Mouse (Mus musculus): ENCODE results near the gene Dnajc12. TPM values are rescaled to one million over a fixed set of nuclear protein-coding genes. Genes with fewer than 3 reads are reported as not detected.
"Not testable (repeated sequence)": the region's sequence is repeated elsewhere in the genome, so short reads cannot be mapped to it uniquely, and the experiment has no call there.

Dnajc12 gene
- polyA plus RNA-seq, 1 experiment, result 0.14 TPM

DNA sequence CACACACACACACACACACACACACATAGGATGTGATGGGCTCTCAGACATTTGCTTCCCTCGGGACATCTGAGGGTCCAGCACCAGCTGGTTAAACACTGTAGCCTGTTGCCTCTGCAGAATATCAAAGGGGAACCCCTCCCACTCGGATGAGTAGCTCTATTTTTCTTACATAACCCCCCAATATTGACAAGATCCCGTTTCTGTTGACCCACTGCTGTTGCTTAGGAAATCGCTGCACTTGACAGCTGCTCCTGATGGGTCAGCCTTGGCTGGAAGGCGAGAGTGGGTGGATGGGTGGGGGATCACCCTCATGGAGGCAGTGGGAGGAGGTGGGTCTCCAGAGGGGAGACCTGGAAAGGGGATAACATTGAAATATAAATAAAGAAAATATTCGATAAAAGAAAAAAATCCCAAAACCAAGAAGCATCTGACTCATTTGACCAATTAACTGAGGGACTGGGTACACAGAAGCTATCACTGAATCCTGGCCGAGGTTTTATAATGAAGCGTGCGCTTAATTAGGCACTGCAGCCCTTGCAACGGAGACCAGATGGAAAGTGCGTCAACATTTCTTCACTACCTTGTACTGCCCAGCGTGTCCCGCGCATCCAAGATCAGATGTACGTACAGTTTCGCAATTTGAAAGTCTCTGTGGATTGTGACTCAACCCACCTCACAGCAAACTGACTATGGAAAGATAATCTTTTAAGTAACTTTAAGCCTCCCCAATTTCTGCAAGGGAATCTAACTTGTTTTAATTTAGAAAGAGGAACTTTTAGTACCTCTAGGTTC, 28.1 kb downstream of the Dnajc12 start:
- Histone ChIP-seq H3K27me3 (ENCODE audit: control insufficient read depth) (no peaks in the 10 kb centered on the region), H3K4me1 (ENCODE audit: control insufficient read depth) (peaks cover 6% of the 10 kb centered on the region), H3K4me3 (replicated peaks) (no peak overlapping the region), H3K9me3 (ENCODE audit: control insufficient read depth, low read length) (no peaks in the 10 kb centered on the region), H3K36me3 (ENCODE audit: control insufficient read depth) (no peaks in the 10 kb centered on the region; the same call in 1 of the 2 replicates)
- no peak for TF ChIP-seq TAL1 (IDR thresholded peaks at IDR 0.05; ENCODE audit: low read length)
- TF ChIP-seq GATA1 (IDR thresholded peaks at IDR 0.05; ENCODE audit: low read length), result no peak

DNA sequence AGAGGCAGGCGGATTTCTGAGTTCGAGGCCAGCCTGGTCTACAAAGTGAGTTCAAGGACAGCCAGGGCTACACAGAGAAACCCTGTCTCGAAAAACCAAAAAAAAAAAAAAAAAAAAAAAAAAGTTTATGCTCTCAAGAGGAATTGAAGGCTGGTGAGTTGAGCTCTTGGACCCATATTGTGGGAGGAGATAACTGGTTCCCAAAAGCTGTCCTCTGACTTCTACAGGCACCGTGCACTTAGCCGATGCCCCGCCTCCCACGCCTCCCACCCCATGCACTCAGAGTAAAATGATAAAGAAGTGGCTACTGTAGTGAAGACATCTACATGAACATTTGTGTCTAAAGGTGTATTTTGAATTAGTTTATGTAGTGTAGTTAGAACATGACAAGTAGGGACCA, 29.4 kb downstream of the Dnajc12 start:
- not testable (repeated sequence) for H3K36me3 ChIP-seq (ENCODE audit: control insufficient read depth); H3K4me3 ChIP-seq (replicated peaks); H3K9me3 ChIP-seq (ENCODE audit: control insufficient read depth, low read length); H3K4me1 ChIP-seq (ENCODE audit: control insufficient read depth)
- H3K27me3 ChIP-seq (ENCODE audit: control insufficient read depth), result peaks cover 11% of the 10 kb centered on the region

DNA sequence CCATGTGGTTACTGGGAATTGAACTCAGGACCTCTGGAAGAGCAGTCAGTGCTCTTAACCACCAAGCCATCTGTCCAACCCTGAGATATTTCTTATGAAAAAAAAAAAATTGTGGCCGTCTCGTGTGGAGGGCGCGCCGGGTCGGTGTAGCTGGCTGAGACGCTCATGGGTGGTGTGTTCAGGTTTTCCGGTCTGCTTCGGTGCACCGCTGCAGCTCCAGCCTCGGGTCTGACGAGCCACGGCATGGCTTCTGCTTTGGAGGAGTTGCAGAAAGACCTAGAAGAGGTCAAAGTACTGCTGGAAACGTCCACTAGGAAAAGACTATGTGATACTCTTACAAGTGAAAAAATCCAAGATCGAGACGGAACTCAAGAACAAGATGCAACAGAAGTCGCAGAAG, 30.5 kb downstream of the Dnajc12 start:
- no peaks in the 10 kb centered on the region for H3K36me3 ChIP-seq (ENCODE audit: control insufficient read depth)
- no peak overlapping the region for H3K4me3 ChIP-seq (replicated peaks)
- H3K27me3 ChIP-seq (ENCODE audit: control insufficient read depth), result peaks cover 18% of the 10 kb centered on the region
- TF ChIP-seq GATA1 (IDR thresholded peaks at IDR 0.05; ENCODE audit: low read length) (no peak), TAL1 (IDR thresholded peaks at IDR 0.05; ENCODE audit: low read length) (no peak)
- peaks cover 6% of the 10 kb centered on the region for H3K4me1 ChIP-seq (ENCODE audit: control insufficient read depth)
- no peaks in the 10 kb centered on the region for H3K9me3 ChIP-seq (ENCODE audit: control insufficient read depth, low read length)

DNA sequence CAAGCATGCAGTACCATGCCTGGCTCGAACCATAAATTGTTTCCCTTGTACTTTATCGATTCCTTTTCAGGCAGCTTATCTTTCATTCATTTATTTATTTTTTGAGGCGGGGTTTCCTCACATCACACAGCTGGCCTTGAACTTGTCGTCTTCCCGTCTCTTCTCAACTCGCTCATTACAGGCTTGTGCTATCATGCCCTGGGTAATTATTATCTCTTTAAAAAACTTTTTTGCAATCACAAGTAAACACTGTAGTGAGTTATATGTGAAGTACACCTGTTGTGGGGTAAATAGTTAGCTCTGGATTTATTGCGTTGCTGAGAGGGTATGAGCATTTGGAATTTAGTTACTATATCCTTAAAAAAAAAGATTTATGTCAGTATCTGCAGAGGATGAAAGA, 33.0 kb downstream of the Dnajc12 start:
- Histone ChIP-seq H3K9me3 (ENCODE audit: control insufficient read depth, low read length) (no peaks in the 10 kb centered on the region), H3K36me3 (ENCODE audit: control insufficient read depth) (no peaks in the 10 kb centered on the region), H3K4me1 (ENCODE audit: control insufficient read depth) (peaks cover 2% of the 10 kb centered on the region), H3K27me3 (ENCODE audit: control insufficient read depth) (peaks cover 23% of the 10 kb centered on the region), H3K4me3 (replicated peaks) (no peak overlapping the region)
- no peak for TF ChIP-seq TAL1 (IDR thresholded peaks at IDR 0.05; ENCODE audit: low read length)
- TF ChIP-seq GATA1 (IDR thresholded peaks at IDR 0.05; ENCODE audit: low read length), result no peak

DNA sequence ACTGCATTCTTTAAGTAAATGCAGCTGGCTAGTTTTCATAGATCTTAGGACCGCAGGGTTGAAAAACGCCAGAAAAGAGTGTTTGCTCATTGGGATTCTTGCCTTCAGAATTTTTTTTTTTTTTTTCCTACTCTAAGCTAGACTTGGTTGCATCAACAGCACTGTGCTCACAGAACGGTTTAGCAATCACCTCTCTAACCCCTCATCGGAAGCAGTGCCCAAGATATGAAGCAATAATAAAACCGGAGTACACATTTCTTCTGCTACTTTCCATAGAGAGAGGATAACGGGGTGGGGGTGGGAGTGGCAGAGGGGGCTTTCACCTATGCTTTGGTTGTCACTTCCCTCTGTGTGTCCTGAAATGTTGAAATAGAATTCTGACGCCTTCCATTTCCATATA, 33.6 kb downstream of the Dnajc12 start:
- Histone ChIP-seq H3K27me3 (ENCODE audit: control insufficient read depth) (peaks cover 23% of the 10 kb centered on the region), H3K4me1 (ENCODE audit: control insufficient read depth) (peaks cover 2% of the 10 kb centered on the region), H3K4me3 (replicated peaks) (no peak overlapping the region), H3K36me3 (ENCODE audit: control insufficient read depth) (no peaks in the 10 kb centered on the region), H3K9me3 (ENCODE audit: control insufficient read depth, low read length) (no peaks in the 10 kb centered on the region)
- TF ChIP-seq TAL1 (IDR thresholded peaks at IDR 0.05; ENCODE audit: low read length) (no peak), GATA1 (IDR thresholded peaks at IDR 0.05; ENCODE audit: low read length) (no peak)

DNA sequence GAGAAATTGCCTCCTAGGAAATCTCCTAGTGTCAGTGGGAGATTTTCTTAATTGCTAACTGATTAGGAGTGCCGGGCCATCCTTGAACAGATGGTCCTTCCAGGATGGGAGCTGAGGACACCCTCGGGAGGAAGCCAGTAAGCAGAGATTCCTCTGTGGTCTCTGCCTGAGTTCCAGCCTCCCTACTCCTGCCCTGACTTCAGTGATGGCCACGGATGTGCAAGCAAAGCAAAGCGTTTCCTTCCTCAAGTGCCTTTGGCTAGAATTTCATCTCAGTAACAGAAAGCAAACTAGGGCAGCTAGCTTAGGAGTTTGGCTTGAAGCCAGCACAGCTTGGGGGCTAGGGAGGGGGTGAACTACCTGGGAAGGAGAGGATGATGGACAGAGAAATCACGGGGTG, 34.8 kb downstream of the Dnajc12 start:
- peaks cover 4% of the 10 kb centered on the region for H3K4me1 ChIP-seq (ENCODE audit: control insufficient read depth)
- TF ChIP-seq TAL1 (IDR thresholded peaks at IDR 0.05; ENCODE audit: low read length) (no peak), GATA1 (IDR thresholded peaks at IDR 0.05; ENCODE audit: low read length) (no peak)
- H3K27me3 ChIP-seq (ENCODE audit: control insufficient read depth), result peaks cover 26% of the 10 kb centered on the region
- 0 out of 2 replicates have a peak, but pooled peaks cover 2% of the 10 kb centered on the region for H3K9me3 ChIP-seq (ENCODE audit: control insufficient read depth, low read length)
- H3K36me3 ChIP-seq (ENCODE audit: control insufficient read depth), result no peaks in the 10 kb centered on the region
- no peak overlapping the region for H3K4me3 ChIP-seq (replicated peaks)

DNA sequence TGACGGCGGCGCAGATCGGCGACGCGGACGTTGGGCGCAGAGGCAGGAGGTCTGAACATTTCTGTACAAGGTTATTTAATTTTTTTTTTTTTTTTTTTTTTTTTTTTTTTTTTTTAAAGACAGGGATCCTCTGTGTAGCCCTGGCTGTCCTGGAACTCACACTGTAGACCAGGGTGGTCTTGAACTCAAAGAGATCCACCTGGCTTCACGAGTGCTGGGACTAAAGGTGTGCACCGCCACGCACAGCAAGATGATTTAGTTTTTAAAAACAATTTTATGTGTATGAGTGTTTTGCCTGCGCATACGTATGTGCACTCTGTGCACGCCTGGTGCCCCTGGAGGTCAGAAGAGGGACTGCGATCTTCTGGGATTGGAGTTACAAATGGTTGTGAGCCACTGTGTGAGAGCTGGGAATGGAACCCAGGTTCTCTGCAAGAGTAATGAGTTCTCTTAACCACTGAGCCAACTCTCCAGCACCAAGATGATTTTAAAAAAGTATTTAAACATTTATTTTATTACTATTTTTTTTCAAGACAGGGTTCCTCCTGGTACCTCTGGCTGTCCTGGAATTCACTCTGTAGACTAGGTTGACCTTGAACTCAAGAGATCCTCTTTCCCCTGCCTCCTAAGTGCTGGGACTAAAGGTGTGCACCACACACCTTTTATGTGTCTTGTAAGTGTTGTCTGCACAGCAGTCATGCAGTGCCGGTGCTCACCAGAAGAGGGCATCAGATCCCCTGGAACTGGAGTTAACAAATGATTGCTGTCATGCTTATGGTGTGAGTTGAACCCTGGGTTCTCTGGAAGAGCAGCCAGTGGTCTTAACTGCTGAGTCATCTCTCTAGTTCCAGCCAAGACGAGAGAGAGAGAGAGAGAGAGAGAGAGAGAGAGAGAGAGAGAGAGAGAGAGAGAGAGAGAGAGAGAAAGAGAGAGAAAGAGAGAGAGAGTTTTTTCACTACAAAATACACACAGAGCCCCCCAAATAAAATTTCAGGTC, 39.8 kb downstream of the Dnajc12 start, which contains the start of gene Gm7075:
Gene Gm7075 (minus strand): TSS at position 51 of the 997 bp plus-strand sequence.
- no peak within 1 kb of the TSS for H3K4me3 ChIP-seq (replicated peaks)
- H3K9me3 ChIP-seq (ENCODE audit: control insufficient read depth, low read length), result 0 out of 2 replicates have a peak, but pooled peaks cover 2% of the 10 kb centered on the region
- H3K36me3 ChIP-seq (ENCODE audit: control insufficient read depth), result no peaks in the 10 kb centered on the region
- TF ChIP-seq TAL1 (IDR thresholded peaks at IDR 0.05; ENCODE audit: low read length), result no peak; the same call in 2 of the 3 replicates
- no peak for TF ChIP-seq GATA1 (IDR thresholded peaks at IDR 0.05; ENCODE audit: low read length)
- peaks cover 12% of the 10 kb centered on the region for H3K27me3 ChIP-seq (ENCODE audit: control insufficient read depth)
- peaks cover 48% of the 10 kb centered on the region for H3K4me1 ChIP-seq (ENCODE audit: control insufficient read depth)

DNA sequence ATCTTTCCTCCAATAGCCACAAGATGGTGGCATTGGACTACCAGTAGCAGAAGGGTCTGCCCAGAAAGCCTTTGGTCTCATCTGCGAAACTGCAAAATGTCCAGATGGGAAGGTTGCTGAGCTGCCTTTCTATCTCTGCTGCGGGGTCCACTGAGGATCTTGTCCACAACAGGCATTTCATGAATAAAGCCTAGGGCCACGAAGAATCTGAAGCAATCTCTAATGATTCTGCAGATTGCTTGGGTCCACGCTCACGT, 40.4 kb downstream of the Dnajc12 start:
- peaks cover 54% of the 10 kb centered on the region for H3K4me1 ChIP-seq (ENCODE audit: control insufficient read depth)
- peak overlapping the region; percentile 4 for H3K4me3 ChIP-seq (replicated peaks)
- no peaks in the 10 kb centered on the region for H3K36me3 ChIP-seq (ENCODE audit: control insufficient read depth)
- TF ChIP-seq GATA1 (IDR thresholded peaks at IDR 0.05; ENCODE audit: low read length), result no peak
- TF ChIP-seq TAL1 (IDR thresholded peaks at IDR 0.05; ENCODE audit: low read length), result no peak
- 0 out of 2 replicates have a peak, but pooled peaks cover 2% of the 10 kb centered on the region for H3K9me3 ChIP-seq (ENCODE audit: control insufficient read depth, low read length)
- H3K27me3 ChIP-seq (ENCODE audit: control insufficient read depth), result peaks cover 9% of the 10 kb centered on the region

Data from erythroblast, embryonic 14.5 days (primary cell).